Mouse (Mus musculus): ENCODE measurements around the gene Gins1. TPM values are rescaled to one million over a fixed set of nuclear protein-coding genes. Genes with fewer than 3 reads are reported as not detected.
"Not testable (repeated sequence)": the region's sequence is repeated elsewhere in the genome, so short reads cannot be mapped to it uniquely, and the experiment has no call there.

The Gins1 gene
- total RNA-seq, 2 experiments from 2014 or later: 5.7 to 7.7 TPM

DNA sequence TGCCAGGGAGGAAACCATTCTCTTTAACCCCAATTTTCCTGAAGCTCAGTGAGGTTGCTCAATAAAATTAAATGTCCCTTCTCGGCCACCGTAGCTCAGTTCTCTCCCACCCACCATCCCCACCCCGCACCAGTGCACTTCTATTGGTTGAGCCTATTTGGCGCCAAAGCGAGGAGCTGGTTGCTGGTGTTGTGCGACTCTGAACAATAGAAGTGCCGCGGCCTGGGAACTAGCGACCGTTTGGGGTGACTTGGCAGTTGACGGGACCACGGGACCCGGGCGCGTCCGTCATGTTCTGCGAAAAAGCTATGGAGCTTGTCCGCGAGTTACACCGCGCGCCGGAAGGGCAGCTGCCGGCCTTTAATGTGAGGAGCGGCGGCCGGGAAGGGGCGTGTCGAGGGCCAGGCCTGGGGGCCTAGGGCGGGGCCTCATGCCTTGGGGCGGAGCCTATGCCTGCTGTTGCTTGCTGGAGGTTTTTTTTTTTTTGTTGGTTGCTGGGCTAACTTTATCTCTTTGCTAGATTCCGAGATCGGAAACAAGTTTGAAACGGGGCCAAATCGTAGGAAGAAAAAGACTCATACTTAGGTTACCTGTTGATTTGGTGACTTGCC, 4.3 kb downstream of the Gins1 start:
- DNase-seq (ENCODE audit: low spot score in 2 of 2): peak; percentile 87 to 94

DNA sequence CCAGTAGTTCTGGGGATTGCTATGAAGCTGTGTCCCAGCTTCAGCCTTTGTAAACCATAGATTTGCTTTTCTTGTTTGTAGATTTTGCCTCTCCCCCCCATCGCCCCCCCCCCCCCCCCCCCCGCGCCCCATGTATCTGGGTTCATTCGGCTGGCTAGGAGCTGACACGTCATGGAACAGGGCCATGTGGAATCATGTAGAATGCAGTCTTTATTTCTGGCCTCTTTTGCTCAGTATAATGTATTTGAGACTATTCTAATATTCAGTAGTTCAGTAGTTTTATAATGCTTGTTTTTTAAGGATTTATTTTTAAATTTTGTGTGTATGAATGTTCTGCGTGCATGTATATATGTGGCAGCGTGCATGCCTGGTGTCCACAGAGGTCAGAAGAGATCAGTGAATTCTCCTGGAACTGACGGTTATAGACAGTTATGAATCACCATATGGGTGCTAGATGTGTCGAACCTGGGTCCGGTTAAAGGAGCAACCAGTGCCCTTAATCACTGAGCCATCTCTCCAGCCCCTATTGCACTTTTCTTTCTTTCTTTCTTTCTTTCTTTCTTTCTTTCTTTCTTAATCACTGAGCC, 5.2 kb downstream of the Gins1 start:
- no peak for DNase-seq (ENCODE audit: low spot score in 2 of 2)

DNA sequence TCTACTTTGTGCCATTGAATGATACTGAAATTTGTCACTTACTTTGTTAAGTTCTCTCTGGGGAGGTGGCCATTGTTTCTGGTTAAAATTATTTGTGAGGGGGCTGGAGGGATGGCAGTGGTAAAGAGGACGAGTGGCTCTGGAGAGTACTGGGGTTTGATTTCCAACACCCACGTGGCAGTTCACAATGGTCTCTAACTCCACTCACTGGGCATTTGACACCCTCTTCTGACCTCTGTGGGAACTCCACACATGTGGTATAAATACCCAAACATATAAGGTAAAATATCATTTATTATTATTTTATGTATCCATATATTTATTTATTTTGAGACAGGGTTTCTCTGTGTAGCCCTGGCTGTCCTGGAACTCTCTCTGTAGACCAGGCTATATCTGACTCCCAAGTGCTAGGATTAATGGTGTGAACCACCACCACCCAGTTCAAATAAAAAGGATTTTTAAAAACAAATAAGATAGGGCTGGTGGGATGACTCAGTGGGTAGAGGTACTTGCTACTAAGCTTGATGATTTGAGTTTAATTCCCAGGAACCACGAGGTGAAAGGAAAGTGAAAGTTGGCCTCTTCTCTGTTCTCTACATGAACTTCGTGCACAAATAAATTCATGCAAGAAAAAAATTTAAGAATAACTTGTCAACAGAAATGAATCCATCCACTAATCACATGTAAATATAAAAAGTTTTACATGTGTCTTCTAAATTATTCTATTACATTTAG, 9.7 kb downstream of the Gins1 start:
- DNase-seq (ENCODE audit: low spot score in 2 of 2): no peak

DNA sequence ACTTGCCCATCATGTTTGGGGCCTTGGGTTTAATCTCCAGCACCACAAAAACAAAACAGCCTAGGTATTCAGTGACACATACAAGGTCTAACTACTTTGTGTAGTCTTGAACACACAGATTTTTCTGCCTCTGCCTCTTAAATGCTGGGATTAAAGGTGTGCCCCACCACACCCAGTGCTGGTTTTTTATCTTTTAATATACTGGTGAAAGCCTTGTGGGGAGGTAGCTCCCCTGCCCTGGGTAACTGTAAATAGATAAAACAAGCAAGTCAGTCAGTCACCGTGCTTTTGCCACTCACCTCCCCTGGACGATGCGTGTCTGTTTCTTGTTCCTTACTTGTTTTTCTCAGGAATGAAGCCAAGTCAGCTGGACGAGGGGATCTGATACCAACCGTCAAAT, 10.6 kb downstream of the Gins1 start:
- DNase-seq (ENCODE audit: low spot score in 2 of 2): no peak

DNA sequence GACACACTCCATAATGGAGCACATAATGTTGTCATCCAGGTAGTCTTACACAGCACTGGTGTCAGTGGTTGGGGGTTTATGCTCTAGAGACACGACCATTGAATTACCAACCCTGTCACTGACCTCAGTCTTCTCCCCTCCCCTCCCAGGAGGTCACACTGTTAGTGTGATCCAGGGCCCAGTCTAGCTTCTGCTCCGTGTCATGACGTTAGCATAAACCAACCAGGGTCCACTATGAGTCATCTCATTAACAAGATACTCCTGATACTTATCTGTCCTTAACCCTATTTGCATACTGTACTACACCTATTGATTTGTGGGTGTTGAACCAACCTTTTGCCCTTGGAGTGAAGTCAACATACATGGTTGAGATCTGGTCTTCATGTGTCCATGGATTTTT, 13.5 kb downstream of the Gins1 start:
- DNase-seq (ENCODE audit: low spot score in 2 of 2): no peak

DNA sequence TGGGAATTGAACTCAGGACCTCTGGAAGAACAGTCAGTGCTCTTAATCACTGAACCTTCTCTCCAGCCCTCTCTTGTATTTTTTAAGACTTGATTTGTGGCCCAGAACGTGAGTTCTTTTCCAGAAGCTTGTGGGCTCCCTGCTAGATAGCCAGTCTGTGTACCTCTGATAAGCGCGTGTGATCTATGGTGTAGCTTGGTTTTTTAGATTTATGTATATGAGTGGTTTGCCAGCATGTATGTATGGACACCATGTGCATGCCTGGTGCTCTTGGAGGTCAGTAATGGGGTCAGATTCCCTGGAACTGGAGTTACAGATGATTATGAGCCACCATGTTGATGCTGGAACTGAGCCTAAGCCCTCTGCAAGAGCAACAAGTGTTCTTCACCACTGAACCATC, 15.3 kb downstream of the Gins1 start:
- DNase-seq (ENCODE audit: low spot score in 2 of 2): no peak

DNA sequence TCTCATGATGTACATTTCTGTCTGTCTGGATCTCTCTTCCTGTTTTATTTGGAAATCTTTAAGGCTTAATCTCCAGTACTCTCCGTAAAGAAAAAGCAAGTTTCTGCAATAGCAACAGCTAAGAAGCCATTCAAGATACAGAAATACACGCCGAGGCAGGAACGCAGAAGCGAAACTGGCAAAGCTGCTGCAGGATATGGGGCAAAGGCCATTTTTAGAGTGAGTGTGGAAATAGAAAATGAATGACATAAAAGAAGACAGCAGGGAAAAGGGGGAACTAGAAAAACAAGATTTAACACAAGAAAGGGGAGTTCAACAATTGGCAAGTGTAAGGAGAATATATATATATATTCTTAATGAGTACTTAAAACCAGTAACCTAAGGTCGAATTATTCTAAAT, 16.5 kb downstream of the Gins1 start:
- DNase-seq (ENCODE audit: low spot score in 2 of 2): no peak

DNA sequence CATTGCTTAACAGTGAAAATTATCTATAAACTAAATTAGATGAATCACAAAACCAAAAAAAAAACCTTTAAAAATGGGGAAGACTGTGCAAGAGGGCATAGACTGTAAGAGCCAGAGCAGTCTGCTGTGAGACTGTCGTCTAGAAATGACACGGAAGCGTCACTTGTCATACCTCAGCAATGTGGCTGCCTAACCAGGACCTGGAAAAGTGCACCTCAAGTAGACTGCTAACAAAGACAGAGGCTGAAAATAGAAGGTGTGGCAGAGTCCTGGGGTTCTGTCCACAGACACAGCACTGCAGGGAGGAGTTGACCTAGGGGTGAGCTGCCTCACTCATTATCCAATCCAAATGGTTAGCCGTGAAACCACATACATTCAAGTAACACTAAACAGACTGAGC, 17.0 kb downstream of the Gins1 start:
- no peak for DNase-seq (ENCODE audit: low spot score in 2 of 2)

DNA sequence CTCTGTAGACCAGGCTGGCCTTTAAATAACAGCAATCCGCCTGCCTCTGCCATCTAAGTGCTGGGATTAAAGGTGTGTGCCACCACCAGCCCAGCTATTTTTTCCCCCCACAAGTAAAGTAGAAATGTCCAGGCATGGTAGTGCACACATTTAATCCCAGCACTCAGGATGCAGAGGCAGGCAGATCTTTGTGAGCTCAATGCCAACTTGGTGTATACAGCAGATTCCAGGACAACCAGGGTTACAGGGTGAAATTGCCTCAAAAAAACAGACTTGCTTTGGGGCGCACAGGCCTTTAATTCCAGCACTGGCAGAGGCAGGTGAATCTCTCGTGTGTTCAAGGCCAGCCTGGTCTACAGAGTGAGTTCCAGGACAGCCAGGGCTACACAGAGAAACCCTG, 17.8 kb downstream of the Gins1 start:
- DNase-seq (ENCODE audit: low spot score in 2 of 2): no peak

DNA sequence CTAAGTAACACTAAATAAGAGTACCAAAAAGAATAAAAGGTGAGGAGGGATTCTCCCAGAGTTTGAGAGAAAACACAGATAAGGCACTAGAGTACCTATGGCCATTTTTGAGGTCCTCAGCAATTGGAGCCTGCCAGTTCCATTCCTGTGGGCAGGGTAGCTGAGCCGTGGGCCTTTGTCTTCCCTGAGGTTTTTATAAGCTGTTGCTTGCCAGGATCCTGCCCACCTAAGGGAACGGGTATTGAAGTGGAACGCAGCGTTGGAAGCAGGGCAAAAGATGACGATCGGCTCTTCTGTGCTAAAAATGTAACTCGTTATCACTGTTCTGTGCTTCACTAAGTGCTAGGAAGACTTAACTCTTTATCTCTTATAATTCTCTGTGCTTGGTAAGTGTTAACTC, 18.3 kb downstream of the Gins1 start:
- no peak for DNase-seq (ENCODE audit: low spot score in 2 of 2)

DNA sequence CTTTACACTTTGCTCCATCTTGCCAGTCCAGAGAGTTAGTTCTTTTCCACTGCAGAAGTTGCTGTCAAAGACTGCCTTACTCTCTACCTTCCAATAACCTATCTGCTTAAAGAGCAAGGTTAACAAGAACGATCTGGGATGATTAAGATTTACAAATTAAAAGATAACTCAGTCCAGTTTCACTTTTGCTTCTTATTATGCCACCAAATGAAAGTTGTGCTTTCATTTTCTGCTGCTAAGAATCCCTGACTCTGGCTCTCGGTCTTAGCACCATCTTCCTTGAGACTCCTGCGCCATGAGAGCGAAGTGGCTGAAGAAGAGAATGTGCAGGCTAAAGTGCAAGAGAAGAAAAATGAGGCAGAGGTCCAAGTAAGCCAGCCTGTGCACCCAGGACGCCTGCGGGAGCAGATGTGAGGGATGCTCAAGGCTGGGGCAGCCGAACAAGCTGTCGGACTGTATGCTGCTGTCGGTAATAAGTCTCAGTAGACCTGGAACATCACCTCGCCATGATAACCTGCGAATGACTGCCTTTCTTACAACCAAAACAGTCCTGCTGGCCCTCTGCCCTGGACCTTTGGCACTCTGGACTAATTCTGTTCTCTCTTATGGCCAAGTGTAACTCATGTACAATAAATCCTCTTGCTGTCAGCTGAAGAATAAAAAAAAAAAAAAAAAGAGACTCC, 22.0 kb downstream of the Gins1 start:
- no peak for DNase-seq (ENCODE audit: low spot score in 2 of 2)

DNA sequence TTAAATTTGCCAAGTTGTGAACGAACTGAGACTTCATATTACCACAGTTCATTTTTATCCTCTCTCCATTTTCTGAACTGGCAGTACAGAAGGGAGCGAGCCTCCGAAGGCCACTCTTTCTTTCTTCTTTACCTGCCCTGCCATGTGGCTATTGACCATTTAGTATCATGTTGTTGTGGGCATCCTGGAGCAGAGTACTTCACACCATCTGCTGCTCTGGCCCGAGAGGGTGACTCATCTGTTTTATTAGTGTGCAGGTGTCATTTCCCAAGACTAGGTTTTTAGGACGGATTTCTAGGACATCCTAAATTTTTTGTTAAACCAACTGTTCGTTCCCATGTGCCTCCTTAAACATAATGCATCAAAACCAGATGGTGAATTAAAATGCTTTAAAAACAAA, 24.0 kb downstream of the Gins1 start:
- DNase-seq (ENCODE audit: low spot score in 2 of 2): no peak

DNA sequence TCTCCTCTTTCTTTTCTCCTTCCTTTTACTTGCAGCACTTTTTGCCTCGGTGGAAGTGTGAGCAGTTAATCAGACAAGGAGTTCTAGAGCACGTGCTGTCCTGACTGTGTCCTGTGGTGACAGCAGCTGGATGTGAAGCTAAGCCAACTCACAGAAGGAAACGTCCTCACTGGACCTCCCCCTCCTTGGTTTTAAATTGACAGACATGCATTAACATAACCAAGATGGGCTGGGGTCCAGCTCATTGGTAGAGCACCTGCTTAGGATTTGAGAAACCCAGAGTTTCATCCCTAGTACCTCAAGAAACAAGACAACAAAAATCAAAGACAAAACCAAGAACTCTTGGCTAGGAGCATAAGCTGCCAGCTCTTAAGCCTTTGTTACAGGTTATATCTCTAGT, 25.6 kb downstream of the Gins1 start:
- DNase-seq (ENCODE audit: low spot score in 2 of 2): no peak

DNA sequence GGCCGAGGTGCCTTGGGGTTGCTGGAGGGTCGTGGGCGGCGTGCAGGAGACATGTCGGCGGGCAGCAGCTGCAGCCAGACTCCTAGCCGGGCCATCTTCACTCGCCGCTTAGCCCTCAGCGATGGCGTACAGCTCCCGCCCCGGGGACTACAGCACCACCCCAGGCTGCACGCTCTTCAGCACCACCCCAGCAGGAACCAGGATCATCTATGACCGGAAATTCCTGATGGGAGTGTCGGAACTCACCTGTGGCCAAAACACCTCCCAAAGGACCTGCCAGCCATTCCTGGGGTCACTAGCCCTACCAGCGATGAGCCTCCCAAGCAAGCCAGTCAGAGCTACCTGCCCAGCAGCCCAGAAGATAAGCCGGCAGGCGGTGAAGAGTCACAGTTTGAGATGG, 28.3 kb downstream of the Gins1 start:
- no peak for DNase-seq (ENCODE audit: low spot score in 2 of 2)

DNA sequence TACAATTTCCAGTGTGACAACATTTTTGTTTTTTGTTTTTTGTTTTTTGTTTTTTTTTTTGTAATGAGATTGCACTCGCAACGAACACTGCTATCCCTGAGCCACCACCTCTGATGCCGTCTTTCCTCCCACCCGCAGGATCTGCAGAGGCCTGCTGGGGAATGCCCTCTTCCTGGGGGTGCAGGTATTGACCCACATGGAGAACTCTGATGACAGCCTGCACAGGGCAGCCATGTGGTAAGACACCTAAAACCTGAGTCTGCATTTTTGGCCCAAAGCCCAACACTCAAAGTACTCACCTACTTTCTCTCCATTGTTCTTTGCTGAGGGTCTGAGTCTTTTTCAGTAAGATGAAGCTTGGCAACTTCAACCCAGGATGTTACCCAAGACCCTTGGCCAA, 29.5 kb downstream of the Gins1 start:
- DNase-seq (ENCODE audit: low spot score in 2 of 2): no peak

DNA sequence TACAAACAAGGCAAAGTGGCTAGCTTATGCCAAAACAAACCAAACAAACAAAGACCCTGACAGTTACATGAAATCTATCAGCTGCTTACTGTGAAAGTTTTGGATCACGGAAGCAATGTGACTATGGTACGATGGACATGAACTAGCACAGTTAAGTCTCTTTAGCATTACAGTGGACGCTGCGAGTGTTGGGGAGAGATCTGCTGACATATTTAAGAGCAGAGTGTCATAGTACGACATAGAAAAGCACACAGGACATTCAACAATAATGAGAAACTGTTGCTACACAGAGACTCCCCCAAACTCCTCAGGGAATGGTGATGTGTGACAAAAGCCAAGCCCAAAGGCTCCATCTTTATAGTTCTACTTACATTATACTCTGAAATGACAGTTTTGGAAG, 38.8 kb downstream of the Gins1 start:
- no peak for DNase-seq (ENCODE audit: low spot score in 2 of 2)

DNA sequence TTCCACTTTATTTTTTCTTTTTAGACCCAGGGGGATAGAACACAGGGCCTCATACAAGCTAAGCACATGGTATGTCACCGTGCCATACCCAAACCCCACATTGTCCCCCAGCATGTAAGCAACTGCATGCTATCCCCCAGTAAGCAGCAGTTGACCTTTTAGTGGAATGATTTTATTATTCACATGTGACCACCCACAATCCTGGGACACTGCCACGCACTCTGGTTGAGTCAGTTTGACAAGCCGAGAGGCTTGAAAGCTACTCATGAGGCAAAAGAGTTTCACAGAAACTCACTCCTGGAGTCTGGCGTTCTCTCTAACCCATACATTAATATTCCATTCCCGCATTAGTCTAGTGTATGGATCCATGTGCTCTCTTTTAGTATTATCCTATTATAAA, 42.1 kb downstream of the Gins1 start:
- not testable (repeated sequence) for DNase-seq (ENCODE audit: low spot score in 2 of 2)

DNA sequence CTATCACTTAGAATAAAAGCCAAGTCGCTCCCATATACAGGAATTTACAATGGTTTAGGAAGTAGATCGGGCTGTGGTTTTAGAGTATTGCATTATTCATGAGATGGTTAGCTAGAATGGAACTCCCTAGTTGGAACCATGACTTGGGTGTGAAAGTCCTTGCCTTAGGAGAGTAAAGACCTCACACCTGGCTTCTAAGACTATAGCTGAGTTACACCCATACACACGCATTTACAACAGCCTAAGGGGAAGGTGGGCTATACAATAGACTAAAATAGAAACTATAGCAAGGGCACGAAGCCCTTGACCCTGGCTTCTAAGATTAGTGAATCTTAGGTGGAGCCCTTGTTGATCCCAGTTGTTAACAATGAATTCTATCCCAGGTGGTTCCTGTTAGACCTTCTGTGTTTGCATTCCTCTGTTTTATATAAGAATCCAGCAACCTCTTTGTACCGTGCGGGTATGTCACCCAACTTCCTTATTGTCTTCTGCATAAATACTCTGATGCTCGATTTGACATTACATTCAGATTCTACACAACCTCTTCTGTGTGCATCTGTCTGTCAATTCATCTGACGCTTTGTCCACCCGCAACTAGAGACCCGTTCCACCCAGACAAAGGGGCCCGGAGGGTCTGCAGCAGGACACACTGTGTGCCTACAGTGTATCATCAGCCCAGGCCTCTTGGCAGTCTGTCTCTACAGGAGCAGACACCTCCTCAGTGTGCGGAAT, 42.8 kb downstream of the Gins1 start:
- DNase-seq (ENCODE audit: low spot score in 2 of 2): not testable (repeated sequence)

DNA sequence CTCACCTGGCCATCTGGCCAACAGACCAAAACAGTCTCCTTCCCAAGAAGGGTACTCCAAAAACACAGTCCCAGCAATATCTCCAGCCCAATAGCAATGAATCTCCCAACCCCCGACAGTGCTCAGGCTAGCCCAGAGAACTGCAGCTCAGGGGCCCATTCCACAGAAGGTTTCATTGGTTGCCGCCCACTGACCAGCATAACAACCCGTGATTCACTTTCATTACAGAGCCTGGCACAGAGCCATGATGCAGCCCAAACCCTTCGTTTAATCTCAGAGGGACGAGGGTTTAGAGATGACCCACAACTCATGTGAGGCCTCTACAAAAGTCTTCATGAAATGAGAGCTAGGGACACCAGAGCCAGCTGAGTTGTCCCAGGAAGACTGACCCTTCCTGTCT, 43.6 kb downstream of the Gins1 start:
- no peak for DNase-seq (ENCODE audit: low spot score in 2 of 2)

DNA sequence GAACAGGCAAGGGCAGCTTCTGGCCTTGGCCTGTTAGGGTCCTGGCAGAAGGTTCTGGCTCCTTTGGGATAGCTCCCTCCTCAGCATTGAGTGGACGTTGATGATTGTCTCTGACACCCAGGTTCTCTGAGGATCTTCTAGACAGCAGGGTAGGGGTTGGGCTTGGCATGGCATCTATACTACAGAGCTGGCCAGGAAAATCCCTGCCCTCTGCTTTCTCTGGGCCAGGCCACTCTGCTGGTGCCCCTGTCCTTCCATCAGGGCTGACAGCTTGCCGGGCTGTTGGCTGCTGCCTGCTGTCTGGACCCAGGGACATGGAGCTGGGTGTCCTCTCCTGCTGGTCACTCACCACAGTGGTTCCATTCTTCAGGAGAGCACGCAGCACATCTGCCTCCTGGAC, 44.5 kb downstream of the Gins1 start:
- no peak for DNase-seq (ENCODE audit: low spot score in 2 of 2)

DNA sequence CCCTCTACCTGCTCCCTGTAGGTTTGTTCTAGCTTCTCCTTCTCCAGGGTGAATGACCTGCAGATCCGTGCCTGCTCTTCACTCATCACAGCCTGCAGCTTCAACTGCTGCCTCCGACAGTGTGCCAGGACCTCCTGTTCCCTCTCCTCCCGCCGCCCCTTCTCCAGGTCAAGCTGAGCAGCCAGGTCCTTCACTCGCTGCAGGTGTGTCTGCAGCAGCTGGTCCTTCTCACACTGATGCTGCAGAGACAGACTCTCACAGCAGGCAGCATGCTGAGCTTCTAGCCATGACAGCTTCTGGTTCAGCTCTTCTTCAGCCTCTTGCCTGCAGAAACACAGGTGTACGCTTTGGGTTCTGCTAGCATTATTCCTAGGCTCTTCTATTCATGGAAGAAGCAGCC, 44.9 kb downstream of the Gins1 start:
- DNase-seq (ENCODE audit: low spot score in 2 of 2): no peak

DNA sequence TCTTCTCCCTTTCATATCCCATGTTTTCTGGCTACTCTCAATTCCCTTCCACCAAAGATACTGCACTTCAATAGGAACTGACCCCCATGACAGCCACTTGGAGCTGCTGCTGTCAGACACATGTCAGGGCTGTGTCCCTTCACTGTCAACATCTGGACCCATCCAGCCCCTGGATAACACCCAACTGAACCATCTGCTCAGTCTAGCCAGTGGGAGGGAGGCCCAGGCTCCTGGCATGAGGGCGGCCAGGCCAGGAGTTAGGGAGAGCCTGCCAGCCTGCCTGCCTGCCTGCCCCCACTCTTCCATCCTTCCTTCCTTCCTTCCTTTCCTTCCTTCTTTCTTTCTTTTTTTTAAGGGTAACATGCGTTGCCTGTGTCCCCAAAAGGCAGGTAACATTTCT, 46.0 kb downstream of the Gins1 start:
- DNase-seq (ENCODE audit: low spot score in 2 of 2): no peak

Data from gastrocnemius, postnatal 4 days (tissue).